Mouse (Mus musculus) neural tube, embryonic 15.5 days (tissue): ENCODE results near the gene Gm9964. TPM values are rescaled to one million over a fixed set of nuclear protein-coding genes. Genes with fewer than 3 reads are reported as not detected.
"Not testable (repeated sequence)": the region's sequence is repeated elsewhere in the genome, so short reads cannot be mapped to it uniquely, and the experiment has no call there.

Source experiments
- ATAC-seq: fragments of 200-750 bp; cut with Nextera tagmentation; 2 replicates; pipeline ENCODE4 v1.8.0; 2017; ENCODE audit warnings: mild to moderate bottlenecking, moderate TSS enrichment, moderate library complexity; ENCODE audit not compliant: low FRiP score
- H3K27ac ChIP-seq: fragments of 300-500 bp; sonication (generic); replicated peaks from 2 replicates; pipeline ENCODE4 v1.5.1; 2015; ENCODE audit warnings: mild to moderate bottlenecking, inconsistent platforms
- H3K27me3 ChIP-seq: fragments of 300-500 bp; sonication (generic); replicated peaks from 2 replicates; pipeline ENCODE4 v1.6.1; 2015; ENCODE audit warnings: inconsistent platforms
- H3K36me3 ChIP-seq: fragments of 300-500 bp; sonication (generic); 2 replicates; pipeline ENCODE4 v1.6.1; 2015; ENCODE audit warnings: inconsistent platforms
- H3K4me1 ChIP-seq: fragments of 300-500 bp; sonication (generic); 2 replicates; pipeline ENCODE4 v1.6.1; 2015; ENCODE audit warnings: inconsistent platforms
- H3K4me2 ChIP-seq: fragments of 300-500 bp; sonication (generic); 2 replicates; pipeline ENCODE4 v1.6.1; 2015; ENCODE audit warnings: inconsistent platforms, mild to moderate bottlenecking, moderate library complexity
- H3K4me3 ChIP-seq: fragments of 300-500 bp; sonication (generic); replicated peaks from 2 replicates; pipeline ENCODE4 v1.5.1; 2015; ENCODE audit warnings: mild to moderate bottlenecking, inconsistent platforms
- H3K9ac ChIP-seq: fragments of 300-500 bp; sonication (generic); replicated peaks from 2 replicates; pipeline ENCODE4 v1.6.1; 2015; ENCODE audit warnings: mild to moderate bottlenecking, inconsistent platforms
- H3K9me3 ChIP-seq: fragments of 300-500 bp; sonication (generic); replicated peaks from 2 replicates; pipeline ENCODE4 v1.6.1; 2016; ENCODE audit warnings: inconsistent platforms
- WGBS: fragments of 180-500 bp; shearing (Covaris S2); methylation state at CpG from one replicate; pipeline ENCODE4 v1.1.7; 2015; ENCODE audit warnings: mixed read lengths; 5-methylcytosine and 5-hydroxymethylcytosine counted together
- polyA plus RNA-seq: library from polyadenylated mRNA; unstranded; fragments of >200 nt; fragmentation: Nextera tagmentation; extraction: Ambion mirVana; gene quantifications from 2 replicates; pipeline ENCODE4 v1.2.1, GENCODE M21; 2015

Gene Gm9964
- polyA plus RNA-seq, 1 experiment from 2014 or later = not detected

GRCm38 (mm10) chr11:79319807-79320206, 23.1 kb upstream of the Gm9964 start:
- no peak overlapping the region for H3K4me3 ChIP-seq
- peaks cover 5% of the 10 kb centered on the region; the same call in 1 of the 2 replicates for H3K4me1 ChIP-seq
- no peaks in the 10 kb centered on the region for H3K27me3 ChIP-seq
- no peak overlapping the region for H3K4me2 ChIP-seq
- no peak for ATAC-seq
- H3K27ac ChIP-seq = no peak overlapping the region
- 87% methylated on average over 7 of the region's 7 CpGs for WGBS
- no peak overlapping the region for H3K9ac ChIP-seq
- no peaks in the 10 kb centered on the region for H3K36me3 ChIP-seq
- H3K9me3 ChIP-seq = no peaks in the 10 kb centered on the region

- ATAC-seq = no peak
- no peak overlapping the region for H3K27ac ChIP-seq
- peaks cover 5% of the 10 kb centered on the region; the same call in 1 of the 2 replicates for H3K4me1 ChIP-seq
Measured at GRCm38 (mm10) chr11:79316807-79317345, 20.2 kb upstream of the Gm9964 start.

GRCm38 (mm10) chr11:79310467-79310866, 13.8 kb upstream of the Gm9964 start:
- Histone ChIP-seq H3K4me1 (peaks cover 26% of the 10 kb centered on the region), H3K4me2 (no peak overlapping the region), H3K27me3 (no peaks in the 10 kb centered on the region), H3K9me3 (no peaks in the 10 kb centered on the region), H3K4me3 (no peak overlapping the region), H3K9ac (no peak overlapping the region), H3K27ac (no peak overlapping the region), H3K36me3 (no peaks in the 10 kb centered on the region)
- WGBS = 89% methylated on average over 5 of the region's 5 CpGs
- no peak for ATAC-seq

More at GRCm38 (mm10) chr11:79316807-79317345, 20.2 kb upstream of the Gm9964 start:
- Histone ChIP-seq H3K27me3 (no peaks in the 10 kb centered on the region), H3K36me3 (no peaks in the 10 kb centered on the region), H3K4me3 (no peak overlapping the region), H3K9me3 (no peaks in the 10 kb centered on the region), H3K4me2 (no peak overlapping the region), H3K9ac (no peak overlapping the region)
- 62% methylated on average over 8 of the region's 8 CpGs for WGBS

- H3K9ac ChIP-seq = no peak overlapping the region
- H3K36me3 ChIP-seq = no peaks in the 10 kb centered on the region
- no peak overlapping the region for H3K4me3 ChIP-seq
- H3K4me1 ChIP-seq = peaks cover 26% of the 10 kb centered on the region
- H3K4me2 ChIP-seq = no peak overlapping the region
- WGBS = 34% methylated on average over 9 of the region's 9 CpGs
- no peaks in the 10 kb centered on the region for H3K9me3 ChIP-seq
- H3K27me3 ChIP-seq = no peaks in the 10 kb centered on the region
- peak overlapping the region; percentile 23 for H3K27ac ChIP-seq
- no peak for ATAC-seq
Measured at GRCm38 (mm10) chr11:79307560-79308200, 11.0 kb upstream of the Gm9964 start.

GRCm38 (mm10) chr11:79306996-79307395, 10.3 kb upstream of the Gm9964 start:
- no peak overlapping the region; the same call in 1 of the 2 replicates for H3K4me2 ChIP-seq
- no peaks in the 10 kb centered on the region for H3K27me3 ChIP-seq
- no peak for ATAC-seq
- no peak overlapping the region for H3K4me3 ChIP-seq
- no peaks in the 10 kb centered on the region for H3K9me3 ChIP-seq
- no peak overlapping the region for H3K9ac ChIP-seq
- peak overlapping the region; percentile 3 for H3K27ac ChIP-seq
- no peaks in the 10 kb centered on the region for H3K36me3 ChIP-seq
- WGBS = 12% methylated on average over 10 of the region's 10 CpGs
- H3K4me1 ChIP-seq = peaks cover 26% of the 10 kb centered on the region

GRCm38 (mm10) chr11:79306510-79306909, 9.8 kb upstream of the Gm9964 start:
- no peaks in the 10 kb centered on the region for H3K27me3 ChIP-seq
- 10% methylated on average over 7 of the region's 7 CpGs for WGBS
- peaks cover 26% of the 10 kb centered on the region for H3K4me1 ChIP-seq
- H3K9me3 ChIP-seq = no peaks in the 10 kb centered on the region
- ATAC-seq = no peak
- no peaks in the 10 kb centered on the region for H3K36me3 ChIP-seq
- H3K4me3 ChIP-seq = no peak overlapping the region
- H3K27ac ChIP-seq = peak overlapping the region; percentile 3
- H3K9ac ChIP-seq = no peak overlapping the region
- H3K4me2 ChIP-seq = no peak overlapping the region; the same call in 1 of the 2 replicates

GRCm38 (mm10) chr11:79305697-79306340, 9.1 kb upstream of the Gm9964 start:
- Histone ChIP-seq H3K27me3 (no peaks in the 10 kb centered on the region), H3K4me1 (peaks cover 26% of the 10 kb centered on the region), H3K4me3 (no peak overlapping the region), H3K4me2 (no peak overlapping the region), H3K27ac (peak overlapping the region; percentile 3; the same call in 1 of the 2 replicates), H3K9ac (no peak overlapping the region), H3K9me3 (no peaks in the 10 kb centered on the region), H3K36me3 (no peaks in the 10 kb centered on the region)
- no peak for ATAC-seq
- 78% methylated on average over 9 of the region's 9 CpGs for WGBS

- H3K4me3 ChIP-seq, H3K4me2 ChIP-seq, H3K27me3 ChIP-seq, H3K9ac ChIP-seq, H3K27ac ChIP-seq, ATAC-seq, H3K9me3 ChIP-seq, H3K36me3 ChIP-seq: not testable (repeated sequence)
- 95% methylated on average over 4 of the region's 4 CpGs for WGBS
- H3K4me1 ChIP-seq = peaks cover 26% of the 10 kb centered on the region
Measured at GRCm38 (mm10) chr11:79304245-79304644, 7.5 kb upstream of the Gm9964 start.

GRCm38 (mm10) chr11:79303109-79303508, 6.4 kb upstream of the Gm9964 start:
- ATAC-seq = no peak
- Histone ChIP-seq H3K27me3 (no peaks in the 10 kb centered on the region), H3K9ac (no peak overlapping the region), H3K36me3 (no peaks in the 10 kb centered on the region), H3K27ac (no peak overlapping the region), H3K4me3 (no peak overlapping the region), H3K4me2 (no peak overlapping the region), H3K9me3 (no peaks in the 10 kb centered on the region), H3K4me1 (peaks cover 23% of the 10 kb centered on the region)
- 88% methylated on average over 6 of the region's 6 CpGs for WGBS

GRCm38 (mm10) chr11:79299719-79300431, 3.2 kb upstream of the Gm9964 start:
- no peak overlapping the region for H3K27ac ChIP-seq
- ATAC-seq = no peak
- WGBS = 79% methylated on average over 9 of the region's 9 CpGs
- H3K9me3 ChIP-seq = no peaks in the 10 kb centered on the region
- H3K4me1 ChIP-seq = no peaks in the 10 kb centered on the region
- no peaks in the 10 kb centered on the region for H3K36me3 ChIP-seq
- no peak overlapping the region for H3K9ac ChIP-seq
- H3K27me3 ChIP-seq = no peaks in the 10 kb centered on the region
- no peak overlapping the region for H3K4me3 ChIP-seq
- no peak overlapping the region for H3K4me2 ChIP-seq

- H3K27ac ChIP-seq = no peak overlapping the region
- no peaks in the 10 kb centered on the region for H3K36me3 ChIP-seq
- no peak overlapping the region for H3K9ac ChIP-seq
- H3K9me3 ChIP-seq = no peaks in the 10 kb centered on the region
- H3K4me1 ChIP-seq = 0 out of 2 replicates have a peak, but pooled peaks cover 5% of the 10 kb centered on the region
- no peaks in the 10 kb centered on the region for H3K27me3 ChIP-seq
- no peak for ATAC-seq
- 43% methylated on average over 1 of the region's 1 CpGs for WGBS
- H3K4me2 ChIP-seq = no peak overlapping the region
- no peak overlapping the region for H3K4me3 ChIP-seq
Measured at GRCm38 (mm10) chr11:79296167-79296566, 539 bp downstream of the Gm9964 start.
